10 mouse cellular contexts compared by ENCODE assay signal in the genomic region with DNA sequence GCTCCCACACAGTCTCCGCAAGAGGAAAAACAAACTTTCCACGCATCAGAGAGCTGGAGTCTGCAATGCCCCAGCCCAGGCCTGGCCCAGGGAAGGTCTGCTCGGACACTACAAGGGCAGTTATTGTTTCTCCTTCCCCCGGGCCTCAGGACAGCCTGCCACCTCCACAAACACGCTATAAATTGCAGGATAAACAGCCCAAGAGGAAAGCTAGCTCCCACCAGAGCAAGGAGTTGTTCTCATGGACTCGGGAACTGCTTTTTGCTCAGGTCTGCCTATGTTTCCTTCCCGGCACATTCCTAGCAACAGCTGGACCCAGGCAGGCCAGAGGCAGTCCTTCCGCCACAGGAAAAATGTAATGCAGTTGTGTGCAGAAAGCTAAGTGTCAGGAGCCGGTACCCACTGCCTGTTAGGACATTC. TPM values are rescaled to one million over a fixed set of nuclear protein-coding genes. Genes with fewer than 3 reads are reported as not detected.
A peak's percentile ranks its signal among the peaks of the same experiment; 100 is the strongest.
DNase-seq lines count a peak whose midpoint lies in the region; ATAC-seq and TF ChIP-seq lines count a peak whose summit lies in the region.
"Had no signal": no experiment of that assay in that cellular context is flagged by ENCODE, and none has a peak within 500 bp of the region (broad histone marks: within the 10 kb centered on the region; RNA-seq: fewer than 3 reads in every experiment).

No protein-coding gene starts in this region.

- 59% methylated on average over 9 of the region's 9 CpGs for WGBS in midbrain, embryonic 15.5 days
- 63% methylated on average over 9 of the region's 9 CpGs for WGBS in midbrain, postnatal 0 days

- H3K4me2 ChIP-seq in midbrain, embryonic 15.5 days: no peak overlapping the region
- no peak overlapping the region for H3K4me2 ChIP-seq in midbrain, postnatal 0 days (ENCODE audit: low read depth, low read length, poor library complexity, severe bottlenecking)

- no peaks in the 10 kb centered on the region for H3K27me3 ChIP-seq in midbrain, embryonic 15.5 days (replicated peaks)
- no peaks in the 10 kb centered on the region for H3K27me3 ChIP-seq in midbrain, postnatal 0 days (ENCODE audit: insufficient read depth, low read length)

- no peak for DNase-seq in gastrocnemius, adult 2 months
- DNase-seq in gastrocnemius, postnatal 36 days: no peak
- no peak for DNase-seq in midbrain, postnatal 0 days (ENCODE audit: low spot score)
- DNase-seq in kidney, postnatal 14 days: peak; percentile 75
- no peak for DNase-seq in embryo, embryonic 11 days
- no peak for DNase-seq in adrenal gland, adult 8-10 months
- DNase-seq in layer of hippocampus, adult 9-10 months (ENCODE audit: low spot score): no peak
- DNase-seq: B cell, adult 2 months had no signal

- peaks cover 9% of the 10 kb centered on the region for H3K4me1 ChIP-seq in midbrain, embryonic 15.5 days
- H3K4me1 ChIP-seq in midbrain, postnatal 0 days (ENCODE audit: insufficient read depth, low read length): 0 out of 2 replicates have a peak, but pooled peaks cover 4% of the 10 kb centered on the region

- H3K36me3 ChIP-seq in midbrain, embryonic 15.5 days (replicated peaks): no peaks in the 10 kb centered on the region
- no peaks in the 10 kb centered on the region for H3K36me3 ChIP-seq in midbrain, postnatal 0 days (ENCODE audit: insufficient read depth, low read length)

- peak overlapping the region; percentile 58 for H3K27ac ChIP-seq in gastrocnemius, adult 2 months
- H3K27ac ChIP-seq in midbrain, embryonic 15.5 days: 0 out of 2 replicates have a peak overlapping the region, but pooled peaks have one; percentile 21
- no peak overlapping the region for H3K27ac ChIP-seq in midbrain, postnatal 0 days (ENCODE audit: low read depth, low read length)
- H3K27ac ChIP-seq: macrophage had no signal

- intact Hi-C loops in gastrocnemius, adult 2 months (cut with DNase I): no loop called here
- intact Hi-C loops in gastrocnemius, postnatal 36 days (cut with DNase I): no loop called here

- no peaks in the 10 kb centered on the region for H3K9me3 ChIP-seq in midbrain, embryonic 15.5 days
- no peaks in the 10 kb centered on the region for H3K9me3 ChIP-seq in midbrain, postnatal 0 days (ENCODE audit: low read length)

- no peak overlapping the region for H3K4me3 ChIP-seq in gastrocnemius, adult 2 months
- no peak overlapping the region for H3K4me3 ChIP-seq in midbrain, embryonic 15.5 days
- H3K4me3 ChIP-seq in midbrain, postnatal 0 days (ENCODE audit: low read depth, low read length): no peak overlapping the region

- H3K9ac ChIP-seq in midbrain, embryonic 15.5 days: no peak overlapping the region
- H3K9ac ChIP-seq in midbrain, postnatal 0 days (replicated peaks; ENCODE audit: low read length, poor library complexity, severe bottlenecking): no peak overlapping the region

- no peak for TF ChIP-seq CTCF in gastrocnemius, adult 2 months (IDR thresholded peaks at IDR 0.05)
- TF ChIP-seq CTCF in midbrain, postnatal 0 days (IDR thresholded peaks at IDR 0.05): no peak

- no peak for ATAC-seq in midbrain, embryonic 15.5 days (replicated peaks)
- ATAC-seq in midbrain, postnatal 0 days (ENCODE audit: low FRiP score): no peak

RNA-seq across cellular contexts. Expression of a gene that starts 23.6 kb away (rescaled TPM):
- 10 to 100 TPM in 1 of 2 experiments, 1 to 10 TPM in 1; 6.6 to 17.8 TPM for total RNA-seq in gastrocnemius, adult 2 months (2021)
- total RNA-seq in gastrocnemius, postnatal 36 days (2021): 10 to 100 TPM in 1 of 2 experiments, 1 to 10 TPM in 1; 9.5 to 12.4 TPM
- 22.1 and 24.8 TPM in 2 replicates for polyA plus RNA-seq in midbrain, embryonic 15.5 days (2015; fragmentation: Nextera tagmentation; extraction: Ambion mirVana)
- 9.2 and 11.4 TPM in 2 replicates for total RNA-seq in midbrain, postnatal 0 days (2014; rRNA removed)
- polyA plus RNA-seq in midbrain, postnatal 0 days (2015; fragmentation: Nextera tagmentation; extraction: Ambion mirVana): 14.5 and 14.8 TPM in 2 replicates
- 100 to 1,000 TPM in 1 of 4 experiments, 10 to 100 TPM in 3; 74.6 to 101 (median 78.3) TPM for total RNA-seq in adrenal gland, adult 8-10 months (2022)
